Mouse (Mus musculus) E14TG2a.4 (cell line): ENCODE measurements around the gene Slc12a6.

Experiments
- CTCF ChIP-seq: conservative IDR thresholded peaks from 2 replicates; pipeline ENCODE4 v1.5.1; 2014; ENCODE audit warnings: low read length
- NANOG ChIP-seq: IDR thresholded peaks from 2 replicates; pipeline ENCODE4 v1.6.1; 2014; ENCODE audit warnings: borderline replicate concordance, low read length, mixed read lengths
- POU5F1 ChIP-seq: IDR thresholded peaks from 2 replicates; pipeline ENCODE4 v1.6.1; 2014; ENCODE audit warnings: low read length, borderline replicate concordance

DNA sequence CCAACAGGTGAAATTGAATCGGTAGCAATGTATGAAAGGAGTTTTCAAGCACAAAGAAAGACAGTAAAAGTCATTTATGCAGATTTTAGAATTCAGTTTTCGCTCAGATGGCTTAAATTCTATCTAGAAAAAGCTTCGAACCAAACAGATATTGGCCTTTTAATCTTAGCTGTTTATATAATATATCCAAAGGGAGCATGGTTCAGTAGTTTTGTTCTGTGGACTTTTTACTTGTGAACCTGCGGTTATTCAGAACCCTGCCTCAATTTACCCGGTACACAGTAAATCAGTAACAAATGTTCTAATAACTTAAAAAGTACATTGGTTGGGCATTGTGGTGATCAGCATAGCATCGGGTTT is 19.4 kb downstream of the Slc12a6 start:
- TF ChIP-seq CTCF (no peak), NANOG (no peak), POU5F1 (no peak)
